Mouse (Mus musculus): ENCODE data around the gene Olfr726. TPM values are rescaled to one million over a fixed set of nuclear protein-coding genes. Genes with fewer than 3 reads are reported as not detected.

Olfr726 gene
- total RNA-seq (2021), result not detected
- long read RNA-seq, experiment 1, result 0 reads
- long read RNA-seq, experiment 2, result 0 reads

DNA sequence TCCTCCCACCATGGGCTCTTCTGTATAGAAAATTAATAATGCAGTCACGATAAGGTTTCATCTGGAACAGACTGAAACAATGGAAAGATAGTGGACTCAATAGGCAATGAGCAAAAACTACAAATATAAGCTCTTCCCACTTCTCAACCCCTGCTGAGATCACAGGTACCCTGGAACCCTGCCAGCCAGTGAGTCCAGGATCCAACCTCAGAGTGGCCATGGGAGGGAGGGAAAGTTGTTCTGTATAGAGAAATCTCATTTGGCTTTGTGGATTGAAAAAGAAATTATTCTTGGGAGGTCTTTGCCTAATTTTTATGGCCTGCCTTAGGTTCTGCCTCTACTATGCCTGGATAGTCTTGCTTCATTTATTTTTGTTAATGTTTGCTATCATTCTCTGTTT, at the start of gene Olfr726:
Gene Olfr726, minus strand, starts transcription at position 101 of the 400 bp plus-strand sequence.
- DNase-seq, result no peak

DNA sequence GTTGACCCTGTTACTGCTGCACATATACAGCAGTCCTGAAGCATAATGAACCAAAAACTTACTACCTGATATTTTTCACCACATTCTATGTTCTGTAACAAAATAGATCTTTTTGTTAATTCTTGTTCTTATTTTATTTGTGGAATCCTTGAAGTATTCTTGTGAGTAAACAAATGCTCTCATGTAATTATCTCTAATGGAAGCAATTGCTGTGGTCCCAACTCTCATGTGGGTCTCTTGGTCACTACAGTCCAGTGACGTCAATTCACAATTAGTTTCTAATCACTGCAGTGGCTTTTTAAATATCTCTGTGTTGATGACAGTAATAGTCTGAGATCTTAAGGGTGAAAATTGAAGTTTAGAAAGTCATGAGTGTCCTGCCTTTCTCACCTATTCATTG, 32.1 kb upstream of the Olfr726 start, which contains the start of gene Olfr727:
Gene Olfr727, plus strand, starts transcription at position 301 of the 400 bp plus-strand sequence.
- DNase-seq, result no peak

DNA sequence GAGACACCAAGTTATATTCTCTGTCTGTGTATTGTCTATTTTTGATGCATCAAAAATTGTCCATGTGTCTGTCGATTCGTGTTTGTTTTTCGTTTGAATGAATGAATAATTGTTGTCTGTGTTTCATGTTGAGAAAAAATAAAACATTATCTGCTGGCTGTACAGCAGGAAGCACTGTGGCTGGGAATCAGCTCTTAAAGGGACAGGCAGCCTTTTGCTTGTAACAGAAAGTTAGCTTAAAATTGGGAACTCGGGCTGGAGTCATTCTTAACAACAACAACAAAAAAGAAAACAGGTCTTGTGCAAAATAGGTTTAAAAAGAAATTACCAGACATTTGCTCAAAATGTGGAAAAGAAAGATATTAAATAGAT, 28.0 kb downstream of the Olfr726 start:
- DNase-seq, result no peak

DNA sequence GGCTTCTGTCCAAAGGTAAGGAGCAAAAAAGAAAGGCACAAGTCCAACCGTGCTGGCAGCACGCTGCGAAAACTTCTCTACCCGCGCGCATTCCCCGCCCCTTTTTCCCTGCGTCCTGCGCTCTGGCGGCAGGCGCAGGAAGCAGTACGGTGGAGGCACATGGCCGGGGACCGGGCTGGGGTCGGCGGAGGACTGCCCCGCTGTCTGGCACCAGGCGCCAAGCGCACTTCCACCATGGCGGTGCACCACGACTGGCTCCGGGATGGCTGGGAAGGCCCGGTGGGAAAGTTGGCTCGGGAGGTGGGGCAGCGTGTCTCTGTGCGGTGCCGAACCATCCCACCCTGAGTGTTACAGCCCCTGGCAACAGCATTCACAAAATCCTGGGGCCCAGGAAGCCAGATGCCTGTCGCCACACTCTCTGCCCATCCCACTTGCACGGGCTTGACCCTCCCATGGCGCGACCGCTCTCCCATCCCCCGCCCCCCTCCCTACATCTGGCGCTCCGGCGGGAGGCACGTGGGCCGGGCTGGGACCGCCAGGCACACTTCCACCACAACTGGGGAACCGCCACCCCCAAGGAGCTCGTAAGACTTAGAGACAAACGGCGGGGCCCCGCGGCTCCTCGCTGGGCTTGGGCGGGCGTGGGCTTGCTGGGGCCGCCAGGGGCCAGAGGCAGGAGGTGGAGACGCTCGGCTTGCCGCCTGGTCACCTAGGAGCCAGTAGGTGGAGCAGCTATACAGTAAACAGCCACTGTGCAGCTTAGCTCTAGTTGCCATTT, 28.6 kb downstream of the Olfr726 start:
- peak; percentile 17 for DNase-seq

DNA sequence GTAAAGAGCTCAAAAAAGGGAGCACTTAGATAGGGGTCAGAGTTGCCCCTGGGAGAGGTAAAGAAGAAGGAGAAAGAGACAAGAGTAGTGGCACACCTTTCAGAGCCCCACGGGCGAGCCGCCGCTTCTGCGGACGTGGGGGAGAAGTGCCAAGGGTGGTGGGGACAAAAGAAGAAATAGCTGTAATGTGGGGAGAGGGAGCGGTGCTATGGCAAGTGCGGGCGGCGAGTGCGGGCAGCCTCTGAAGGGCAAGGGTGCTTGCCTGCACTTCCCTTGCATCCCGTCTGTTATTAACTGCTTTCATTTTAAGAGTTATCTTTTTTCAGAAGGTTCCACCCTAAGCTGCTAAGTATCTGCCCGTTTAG, 29.2 kb downstream of the Olfr726 start:
- DNase-seq, result no peak

DNA sequence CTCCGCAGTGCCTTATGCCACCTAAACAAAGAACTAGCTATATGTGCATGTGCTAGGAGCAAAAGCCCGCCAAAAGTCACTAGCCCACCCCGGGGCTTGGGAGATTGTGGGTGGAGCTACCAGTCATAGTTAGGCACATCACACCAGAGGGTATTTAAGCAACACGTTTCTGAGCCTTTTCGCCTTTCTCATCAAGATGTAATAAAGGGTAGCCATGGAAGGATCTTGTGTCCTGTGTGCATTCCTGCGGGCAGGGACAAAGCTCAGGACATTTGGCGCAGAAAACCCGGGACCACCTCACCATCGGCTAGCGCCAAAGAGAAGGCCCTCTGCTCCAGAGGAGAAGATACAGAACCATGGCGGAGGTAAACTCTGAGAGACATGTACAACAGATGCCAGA, 29.6 kb downstream of the Olfr726 start:
- DNase-seq, result no peak

DNA sequence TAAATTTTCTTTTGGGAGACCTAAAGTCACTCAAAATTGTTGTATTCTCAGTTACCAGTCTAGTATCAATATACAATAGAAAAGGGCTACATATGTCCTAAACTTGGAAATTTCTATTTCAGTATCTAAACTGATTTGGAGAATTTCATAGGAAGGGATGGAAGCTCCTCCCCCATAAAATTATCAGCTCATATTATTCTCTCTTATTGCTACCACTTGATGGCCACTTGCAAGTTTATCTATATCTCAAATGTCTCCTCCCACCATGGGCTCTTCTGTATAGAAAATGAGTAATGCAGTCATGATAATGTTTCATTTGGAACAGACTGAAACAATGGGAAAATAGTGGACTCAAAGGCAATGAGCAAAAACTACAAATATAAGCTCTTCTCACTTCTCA, 50.5 kb downstream of the Olfr726 start, which contains the start of gene Olfr725:
Gene Olfr725, minus strand, starts transcription at position 101 of the 400 bp plus-strand sequence.
- DNase-seq, result no peak

Other genes with a start within 250 kb of the Olfr726 start
- not detected for gene Olfr722, start 189.0 kb downstream of the Olfr726 start, total RNA-seq (2021)
- not detected for gene Olfr723, start 159.2 kb downstream of the Olfr726 start, total RNA-seq (2021)
- not detected for gene Olfr724, start 127.7 kb downstream of the Olfr726 start, total RNA-seq (2021)
- gene Olfr725, start 50.6 kb downstream of the Olfr726 start, total RNA-seq (2021), result not detected
- not detected for gene Olfr727, start 32.2 kb upstream of the Olfr726 start, total RNA-seq (2021)
- gene Olfr728, start 51.7 kb upstream of the Olfr726 start, total RNA-seq (2021), result not detected
- not detected for gene Olfr729, start 62.0 kb upstream of the Olfr726 start, total RNA-seq (2021)
- gene Olfr730, start 97.2 kb upstream of the Olfr726 start, total RNA-seq (2021), result not detected
- not detected for gene Olfr731, start 150.9 kb upstream of the Olfr726 start, total RNA-seq (2021)
- not detected for gene Olfr732, start 193.3 kb upstream of the Olfr726 start, total RNA-seq (2021)
- gene Olfr733, start 210.6 kb upstream of the Olfr726 start, total RNA-seq (2021), result not detected
- not detected for gene Olfr734, start 235.8 kb upstream of the Olfr726 start, total RNA-seq (2021)